Mouse (Mus musculus) neutrophil, adult 5-6 weeks (primary cell): Measurements from ENCODE around the gene Ssr3. TPM values are rescaled to one million over a fixed set of nuclear protein-coding genes. Genes with fewer than 3 reads are reported as not detected.

Source experiments
- ATAC-seq: fragments of 151-379, 151-347 bp; 2 replicates; pipeline ENCODE4 v1.8.0; 2017; ENCODE audit warnings: mild to moderate bottlenecking, moderate TSS enrichment; ENCODE audit not compliant: insufficient number of reproducible peaks, poor library complexity, low FRiP score, severe bottlenecking; ENCODE audit errors: extremely low read depth
- total RNA-seq: library from RNA; stranded (forward); fragments of 200-1000 nt; gene quantifications from 2 replicates; pipeline ENCODE4 v1.2.3, GENCODE M21; 2017

Gene Ssr3
- total RNA-seq, 1 experiment from 2014 or later = 95.2 TPM

- no peak for ATAC-seq
Observed at GRCm38 (mm10) chr3:65337835-65338464, 54.5 kb downstream of the Ssr3 start.

Other genes with a start within 250 kb of the Ssr3 start
- 45.3 and 51.0 TPM in 2 replicates for gene Tiparp, start 135.8 kb upstream of the Ssr3 start, total RNA-seq